Mouse (Mus musculus) myocyte (in vitro differentiated cells): ENCODE data around the gene Cntn6.

Experiments used
- POLR2AphosphoS2 ChIP-seq: IDR thresholded peaks from one replicate; pipeline ENCODE4 v1.6.1; 2011; ENCODE audit warnings: low read depth, control low read depth; ENCODE audit not compliant: insufficient read length
- SRF ChIP-seq: IDR thresholded peaks from one replicate; pipeline ENCODE4 v1.6.1; 2011; ENCODE audit warnings: low read depth; ENCODE audit not compliant: control insufficient read depth, insufficient read length
- TCF12 ChIP-seq: IDR thresholded peaks from one replicate; pipeline ENCODE4 v1.6.1; 2011; ENCODE audit warnings: mild to moderate bottlenecking, control low read depth; ENCODE audit not compliant: poor library complexity, insufficient read depth, severe bottlenecking
- USF1 ChIP-seq: IDR thresholded peaks from one replicate; pipeline ENCODE4 v1.6.1; 2011; ENCODE audit warnings: low read depth, mild to moderate bottlenecking, control low read depth, moderate library complexity

GRCm38 (mm10) chr6:104728571-104728970 lies 236.0 kb downstream of the Cntn6 start:
- TF ChIP-seq USF1 (no peak), SRF (no peak), POLR2AphosphoS2 (no peak), TCF12 (no peak)
